Mouse (Mus musculus) erythroblast, embryonic 14.5 days (primary cell): Measurements from ENCODE around the gene Ptprn2. TPM values are rescaled to one million over a fixed set of nuclear protein-coding genes. Genes with fewer than 3 reads are reported as not detected.

Source experiments
- H3K27me3 ChIP-seq: 2 replicates; pipeline ENCODE4 v1.6.1; 2012; ENCODE audit warnings: inconsistent platforms; ENCODE audit not compliant: control insufficient read depth
- H3K36me3 ChIP-seq: 2 replicates; pipeline ENCODE4 v1.6.1; 2012; ENCODE audit warnings: mild to moderate bottlenecking, inconsistent platforms; ENCODE audit not compliant: control insufficient read depth
- H3K4me1 ChIP-seq: 2 replicates; pipeline ENCODE4 v1.6.1; 2012; ENCODE audit warnings: inconsistent platforms; ENCODE audit not compliant: control insufficient read depth
- H3K4me3 ChIP-seq: replicated peaks from 2 replicates; pipeline ENCODE3; 2012; ENCODE audit warnings: moderate library complexity, mild to moderate bottlenecking, inconsistent platforms
- H3K9me3 ChIP-seq: 2 replicates; pipeline ENCODE4 v1.6.1; 2012; ENCODE audit warnings: low read length, inconsistent platforms, mixed read lengths; ENCODE audit not compliant: control insufficient read depth
- GATA1 ChIP-seq: IDR thresholded peaks from 2 replicates; pipeline ENCODE4 v1.6.1; 2012; ENCODE audit warnings: low read length, inconsistent platforms, mixed read lengths
- TAL1 ChIP-seq: IDR thresholded peaks from 3 replicates; pipeline ENCODE4 v1.6.1; 2012; ENCODE audit warnings: low read length, inconsistent platforms, mixed read lengths
- polyA plus RNA-seq: library from polyadenylated mRNA; stranded (reverse); fragments of >175 nt; gene quantifications from 2 replicates; pipeline ENCODE4 v1.2.3, GENCODE M21; 2012

The Ptprn2 gene
- polyA plus RNA-seq, 1 experiment: 0.03 TPM

- Histone ChIP-seq H3K36me3 (no peaks in the 10 kb centered on the region), H3K4me1 (no peaks in the 10 kb centered on the region), H3K9me3 (peaks cover 4% of the 10 kb centered on the region; the same call in 1 of the 2 replicates), H3K4me3 (no peak overlapping the region), H3K27me3 (no peaks in the 10 kb centered on the region)
- no peak for TF ChIP-seq TAL1
- TF ChIP-seq GATA1: no peak
Observed at GRCm38 (mm10) chr12:116927516-116927915, 442.0 kb downstream of the Ptprn2 start.

GRCm38 (mm10) chr12:116938158-116938854 is 452.8 kb downstream of the Ptprn2 start:
- TF ChIP-seq GATA1 (no peak), TAL1 (no peak)

GRCm38 (mm10) chr12:116943883-116944282 is 458.4 kb downstream of the Ptprn2 start:
- no peak overlapping the region for H3K4me3 ChIP-seq
- no peak for TF ChIP-seq GATA1
- TF ChIP-seq TAL1: no peak

More at GRCm38 (mm10) chr12:116938158-116938854, 452.8 kb downstream of the Ptprn2 start:
- Histone ChIP-seq H3K9me3 (no peaks in the 10 kb centered on the region), H3K36me3 (no peaks in the 10 kb centered on the region), H3K27me3 (no peaks in the 10 kb centered on the region), H3K4me3 (no peak overlapping the region), H3K4me1 (no peaks in the 10 kb centered on the region)

GRCm38 (mm10) chr12:116948151-116948928 is 462.8 kb downstream of the Ptprn2 start:
- TF ChIP-seq TAL1: no peak
- TF ChIP-seq GATA1: no peak
- Histone ChIP-seq H3K4me3 (no peak overlapping the region), H3K36me3 (no peaks in the 10 kb centered on the region), H3K9me3 (peaks cover 3% of the 10 kb centered on the region; the same call in 1 of the 2 replicates), H3K27me3 (no peaks in the 10 kb centered on the region), H3K4me1 (no peaks in the 10 kb centered on the region)

More at GRCm38 (mm10) chr12:116943883-116944282, 458.4 kb downstream of the Ptprn2 start:
- no peaks in the 10 kb centered on the region for H3K4me1 ChIP-seq
- H3K27me3 ChIP-seq: no peaks in the 10 kb centered on the region
- H3K36me3 ChIP-seq: no peaks in the 10 kb centered on the region
- no peaks in the 10 kb centered on the region for H3K9me3 ChIP-seq

GRCm38 (mm10) chr12:116949726-116950125 is 464.2 kb downstream of the Ptprn2 start:
- peaks cover 3% of the 10 kb centered on the region; the same call in 1 of the 2 replicates for H3K9me3 ChIP-seq
- no peak for TF ChIP-seq TAL1
- H3K27me3 ChIP-seq: no peaks in the 10 kb centered on the region

GRCm38 (mm10) chr12:116952452-116953205 is 467.1 kb downstream of the Ptprn2 start:
- H3K9me3 ChIP-seq: peaks cover 3% of the 10 kb centered on the region; the same call in 1 of the 2 replicates
- H3K36me3 ChIP-seq: no peaks in the 10 kb centered on the region
- no peaks in the 10 kb centered on the region for H3K4me1 ChIP-seq
- no peaks in the 10 kb centered on the region for H3K27me3 ChIP-seq
- TF ChIP-seq GATA1: no peak
- no peak for TF ChIP-seq TAL1
- no peak overlapping the region for H3K4me3 ChIP-seq

More at GRCm38 (mm10) chr12:116949726-116950125, 464.2 kb downstream of the Ptprn2 start:
- no peaks in the 10 kb centered on the region for H3K4me1 ChIP-seq
- no peaks in the 10 kb centered on the region for H3K36me3 ChIP-seq
- no peak overlapping the region for H3K4me3 ChIP-seq

GRCm38 (mm10) chr12:116959164-116959563 is 473.6 kb downstream of the Ptprn2 start:
- Histone ChIP-seq H3K9me3 (no peaks in the 10 kb centered on the region), H3K4me1 (no peaks in the 10 kb centered on the region), H3K27me3 (no peaks in the 10 kb centered on the region), H3K4me3 (no peak overlapping the region), H3K36me3 (no peaks in the 10 kb centered on the region)
- TF ChIP-seq GATA1: no peak
- TF ChIP-seq TAL1: no peak

GRCm38 (mm10) chr12:116963906-116964305 is 478.4 kb downstream of the Ptprn2 start:
- H3K9me3 ChIP-seq: no peaks in the 10 kb centered on the region
- no peaks in the 10 kb centered on the region for H3K27me3 ChIP-seq
- no peaks in the 10 kb centered on the region for H3K4me1 ChIP-seq
- H3K4me3 ChIP-seq: no peak overlapping the region
- no peaks in the 10 kb centered on the region for H3K36me3 ChIP-seq
- TF ChIP-seq TAL1: no peak
- TF ChIP-seq GATA1: no peak
